Mouse (Mus musculus) liver, embryonic 16.5 days (tissue): ENCODE results near the gene Mtmr10. TPM values are rescaled to one million over a fixed set of nuclear protein-coding genes. Genes with fewer than 3 reads are reported as not detected.

ENCODE experiments used
- ATAC-seq: fragments of 200-750 bp; cut with Nextera tagmentation; 2 replicates; pipeline ENCODE4 v1.8.0; 2017; ENCODE audit warnings: low read depth, mild to moderate bottlenecking, moderate number of reproducible peaks, moderate library complexity
- H3K27ac ChIP-seq: fragments of 300-500 bp; sonication (generic); 2 replicates; pipeline ENCODE4 v1.5.1; 2014; ENCODE audit warnings: mild to moderate bottlenecking, low read length
- H3K27me3 ChIP-seq: fragments of 300-500 bp; sonication (generic); 2 replicates; pipeline ENCODE4 v1.6.1; 2014; ENCODE audit warnings: low read depth, low read length, mixed read lengths; ENCODE audit not compliant: control insufficient read depth, insufficient read depth
- H3K36me3 ChIP-seq: fragments of 300-500 bp; sonication (generic); 2 replicates; pipeline ENCODE4 v1.6.1; 2014; ENCODE audit warnings: mild to moderate bottlenecking; ENCODE audit not compliant: control insufficient read depth, insufficient read depth
- H3K4me1 ChIP-seq: fragments of 300-500 bp; sonication (generic); 2 replicates; pipeline ENCODE4 v1.6.1; 2014; ENCODE audit warnings: low read depth, low read length, mixed read lengths; ENCODE audit not compliant: control insufficient read depth
- H3K4me2 ChIP-seq: fragments of 300-500 bp; sonication (generic); 2 replicates; pipeline ENCODE4 v1.6.1; 2014; ENCODE audit warnings: low read depth, low read length, mixed read lengths
- H3K4me3 ChIP-seq: fragments of 300-500 bp; sonication (generic); 2 replicates; pipeline ENCODE4 v1.5.1; 2014; ENCODE audit warnings: low read depth, mild to moderate bottlenecking, low read length
- H3K9ac ChIP-seq: fragments of 300-500 bp; sonication (generic); 2 replicates; pipeline ENCODE4 v1.6.1; 2014; ENCODE audit warnings: low read depth, low read length
- H3K9me3 ChIP-seq: fragments of 300-500 bp; sonication (generic); replicated peaks from 2 replicates; pipeline ENCODE4 v1.6.1; 2016; ENCODE audit warnings: low read length; ENCODE audit not compliant: control insufficient read depth
- WGBS: fragments of 180-500 bp; shearing (Covaris S2); extraction: QIAGEN DNeasy Blood & Tissue Kit; methylation state at CpG from one replicate; pipeline ENCODE4 v1.1.7; 2014; ENCODE audit not compliant: insufficient replicate concordance; 5-methylcytosine and 5-hydroxymethylcytosine counted together
- polyA plus RNA-seq: library from polyadenylated mRNA; unstranded; fragments of >200 nt; fragmentation: Nextera tagmentation; extraction: Ambion mirVana; gene quantifications from 2 replicates; pipeline ENCODE4 v1.2.1, GENCODE M21; 2015

Gene Mtmr10
- polyA plus RNA-seq, 1 experiment from 2014 or later = 5.7 TPM

- no peaks in the 10 kb centered on the region for H3K27me3 ChIP-seq
- no peaks in the 10 kb centered on the region for H3K4me1 ChIP-seq
- no peak overlapping the region for H3K4me2 ChIP-seq
- no peak for ATAC-seq
- H3K9ac ChIP-seq = no peak overlapping the region
- WGBS = 17% methylated on average over 4 of the region's 4 CpGs
- H3K27ac ChIP-seq = no peak overlapping the region
- no peaks in the 10 kb centered on the region for H3K36me3 ChIP-seq
- no peak overlapping the region for H3K4me3 ChIP-seq
- no peaks in the 10 kb centered on the region for H3K9me3 ChIP-seq
Measured at GRCm38 (mm10) chr7:64249715-64250114, 37.7 kb upstream of the Mtmr10 start.

- H3K27me3 ChIP-seq = no peaks in the 10 kb centered on the region
- H3K27ac ChIP-seq = no peak overlapping the region
- no peak overlapping the region for H3K4me3 ChIP-seq
- H3K36me3 ChIP-seq = no peaks in the 10 kb centered on the region
- no peak overlapping the region for H3K4me2 ChIP-seq
- H3K9ac ChIP-seq = no peak overlapping the region
- H3K4me1 ChIP-seq = no peaks in the 10 kb centered on the region
- 61% methylated on average over 7 of the region's 7 CpGs for WGBS
- no peak for ATAC-seq
- H3K9me3 ChIP-seq = no peaks in the 10 kb centered on the region
Measured at GRCm38 (mm10) chr7:64250417-64250816, 37.0 kb upstream of the Mtmr10 start.

- Histone ChIP-seq H3K36me3 (no peaks in the 10 kb centered on the region), H3K4me1 (no peaks in the 10 kb centered on the region), H3K9me3 (no peaks in the 10 kb centered on the region), H3K27me3 (no peaks in the 10 kb centered on the region), H3K9ac (no peak overlapping the region), H3K4me2 (no peak overlapping the region), H3K4me3 (no peak overlapping the region), H3K27ac (no peak overlapping the region)
- WGBS = 58% methylated on average over 3 of the region's 3 CpGs
- ATAC-seq = no peak
Measured at GRCm38 (mm10) chr7:64253736-64254135, 33.7 kb upstream of the Mtmr10 start.

DNA sequence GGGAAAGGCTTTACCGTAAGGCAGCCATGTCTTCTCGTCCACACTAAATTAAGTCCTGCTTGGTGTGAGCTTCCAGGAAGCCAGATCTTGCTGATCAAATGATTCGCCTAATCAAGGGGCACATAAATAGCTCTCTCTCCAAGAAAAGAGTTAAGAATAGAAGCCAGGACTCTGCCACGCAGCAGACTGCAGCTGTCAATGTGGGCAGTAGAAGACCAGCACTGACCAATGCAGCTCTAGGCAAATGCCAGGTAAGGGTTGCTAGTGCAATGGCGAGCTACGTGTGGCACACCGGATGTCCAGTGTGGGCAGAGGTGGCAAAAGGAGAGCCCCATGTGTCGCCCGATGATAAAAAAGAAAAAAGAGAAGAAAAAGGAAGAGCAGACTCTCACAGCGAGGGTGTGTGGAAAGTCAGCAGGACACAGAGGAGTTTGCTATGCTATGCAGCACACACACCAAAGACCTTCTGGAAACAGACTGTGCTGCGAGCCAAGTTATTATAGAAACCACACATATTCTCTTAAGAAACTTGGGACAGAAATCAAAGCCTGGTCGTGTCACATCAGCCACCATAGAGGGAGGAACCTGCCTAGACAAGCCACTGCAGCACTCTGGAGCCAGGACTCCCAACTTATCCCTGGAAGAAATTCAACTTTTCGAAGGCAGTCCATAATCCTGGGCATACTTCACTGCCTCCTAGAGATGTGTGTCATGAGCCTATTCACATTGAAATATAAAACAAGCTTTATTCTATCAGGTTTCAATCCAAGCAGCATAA, 21.8 kb upstream of the Mtmr10 start:
- no peaks in the 10 kb centered on the region for H3K36me3 ChIP-seq
- H3K27ac ChIP-seq = no peak overlapping the region
- H3K4me3 ChIP-seq = no peak overlapping the region
- no peak for ATAC-seq
- no peak overlapping the region for H3K9ac ChIP-seq
- H3K4me1 ChIP-seq = no peaks in the 10 kb centered on the region
- H3K9me3 ChIP-seq = no peaks in the 10 kb centered on the region
- H3K27me3 ChIP-seq = peaks cover 16% of the 10 kb centered on the region
- WGBS = 61% methylated on average over 13 of the region's 13 CpGs
- H3K4me2 ChIP-seq = no peak overlapping the region

GRCm38 (mm10) chr7:64266587-64266986, 20.9 kb upstream of the Mtmr10 start:
- Histone ChIP-seq H3K36me3 (no peaks in the 10 kb centered on the region), H3K9ac (no peak overlapping the region), H3K4me2 (no peak overlapping the region), H3K4me3 (no peak overlapping the region), H3K27me3 (peaks cover 16% of the 10 kb centered on the region), H3K9me3 (no peaks in the 10 kb centered on the region), H3K4me1 (no peaks in the 10 kb centered on the region), H3K27ac (no peak overlapping the region)
- no peak for ATAC-seq
- WGBS = 82% methylated on average over 4 of the region's 4 CpGs

DNA sequence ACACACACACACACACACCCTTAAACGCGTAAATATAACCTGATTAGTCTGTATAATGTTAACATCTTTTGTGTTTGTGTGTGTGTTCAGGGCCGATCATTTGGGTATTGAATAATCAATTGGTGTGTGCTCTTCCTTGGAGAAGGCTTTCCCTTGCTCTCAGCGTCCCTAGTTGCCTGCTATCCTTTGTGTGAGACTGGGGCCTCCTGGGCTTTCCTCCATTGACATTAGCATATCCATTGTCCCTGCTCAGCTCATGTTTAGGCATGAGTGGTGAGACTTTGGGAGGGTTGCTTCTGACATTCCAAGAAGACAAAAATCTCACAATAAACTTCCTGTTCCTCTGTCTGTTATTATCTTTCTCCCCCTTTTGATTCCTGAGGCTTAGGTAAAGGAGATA, 15.5 kb upstream of the Mtmr10 start:
- Histone ChIP-seq H3K4me1 (no peaks in the 10 kb centered on the region), H3K9ac (no peak overlapping the region), H3K4me2 (no peak overlapping the region), H3K27ac (no peak overlapping the region), H3K27me3 (peaks cover 16% of the 10 kb centered on the region), H3K36me3 (no peaks in the 10 kb centered on the region), H3K4me3 (no peak overlapping the region), H3K9me3 (no peaks in the 10 kb centered on the region)
- no peak for ATAC-seq
- 46% methylated on average over 4 of the region's 4 CpGs for WGBS

DNA sequence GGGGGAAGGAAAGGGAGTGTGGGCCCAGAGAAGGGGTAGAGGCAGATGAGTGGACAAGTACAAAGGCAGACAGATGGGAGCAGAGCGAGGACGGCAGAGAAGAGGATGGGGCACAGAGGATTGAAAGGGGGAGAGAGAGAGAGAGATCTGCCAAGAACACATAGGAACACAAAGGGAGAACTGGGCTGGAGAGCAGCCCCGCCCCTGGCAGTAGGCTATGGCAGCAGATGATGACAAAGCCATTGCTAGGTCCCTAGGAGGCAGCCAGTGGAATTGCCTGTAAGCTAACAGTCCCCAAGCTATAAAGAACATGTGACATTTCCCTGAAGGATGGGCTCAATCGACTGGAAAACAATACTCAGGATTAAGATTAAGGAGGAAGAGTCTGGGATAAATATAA, 11.9 kb upstream of the Mtmr10 start:
- no peaks in the 10 kb centered on the region for H3K4me1 ChIP-seq
- ATAC-seq = no peak
- no peak overlapping the region for H3K27ac ChIP-seq
- H3K4me3 ChIP-seq = no peak overlapping the region
- H3K4me2 ChIP-seq = no peak overlapping the region
- H3K36me3 ChIP-seq = no peaks in the 10 kb centered on the region
- H3K27me3 ChIP-seq = no peaks in the 10 kb centered on the region
- no peaks in the 10 kb centered on the region for H3K9me3 ChIP-seq
- 54% methylated on average over 4 of the region's 4 CpGs for WGBS
- no peak overlapping the region for H3K9ac ChIP-seq

DNA sequence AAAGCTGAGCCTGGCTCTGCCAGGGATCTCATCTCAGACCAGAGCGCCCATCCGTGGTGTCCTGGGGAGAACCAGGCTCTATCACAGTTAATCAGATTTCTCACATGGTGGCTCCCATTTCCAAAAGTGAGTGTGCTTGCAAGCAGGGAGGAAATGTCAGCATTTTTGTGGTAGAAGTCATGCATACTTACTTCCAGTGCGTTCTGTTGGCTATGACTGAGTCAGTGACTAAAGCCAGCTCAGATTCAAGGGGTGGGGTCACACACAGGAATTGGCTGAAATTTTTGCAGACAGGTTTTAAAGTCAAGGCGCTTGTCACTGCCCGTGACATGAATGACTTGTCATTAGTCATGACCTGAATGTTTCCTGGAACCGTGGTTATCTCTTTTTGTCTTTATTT, 10.5 kb upstream of the Mtmr10 start:
- no peak for ATAC-seq
- Histone ChIP-seq H3K4me2 (no peak overlapping the region), H3K9ac (no peak overlapping the region), H3K9me3 (no peaks in the 10 kb centered on the region), H3K4me3 (no peak overlapping the region), H3K36me3 (no peaks in the 10 kb centered on the region), H3K27ac (no peak overlapping the region), H3K4me1 (no peaks in the 10 kb centered on the region), H3K27me3 (no peaks in the 10 kb centered on the region)
- WGBS = 29% methylated on average over 6 of the region's 6 CpGs

DNA sequence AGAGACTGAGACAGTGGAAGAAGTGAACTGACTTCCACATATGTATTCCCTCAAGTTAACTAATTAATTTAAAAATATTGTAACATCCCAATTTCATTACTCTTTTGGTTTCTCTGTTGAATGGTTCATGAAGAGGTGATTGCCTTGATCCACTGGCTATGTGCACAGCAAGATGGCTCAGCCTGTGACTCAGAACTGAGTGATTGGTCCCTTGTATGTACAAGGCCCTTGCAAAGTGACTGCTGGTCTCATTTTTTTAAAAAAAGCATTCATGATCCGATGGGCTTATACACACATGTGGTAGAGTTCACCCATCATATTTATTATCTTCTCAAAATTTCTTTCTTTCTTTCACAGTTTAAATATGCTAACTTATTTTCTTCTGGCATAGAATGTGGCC, 8.9 kb upstream of the Mtmr10 start:
- Histone ChIP-seq H3K27me3 (no peaks in the 10 kb centered on the region), H3K9me3 (no peaks in the 10 kb centered on the region), H3K27ac (no peak overlapping the region), H3K4me2 (no peak overlapping the region), H3K4me1 (no peaks in the 10 kb centered on the region), H3K36me3 (no peaks in the 10 kb centered on the region), H3K9ac (no peak overlapping the region), H3K4me3 (no peak overlapping the region)
- no peak for ATAC-seq
- WGBS = 49% methylated on average over 1 of the region's 1 CpGs
